Mouse (Mus musculus) embryo, embryonic 11.5 days (tissue): ENCODE measurements around the gene Efcc1.

Experiments used
- DNase-seq: peaks from one replicate; pipeline ENCODE4 v3.0.0-alpha.2; 2012; ENCODE audit warnings: low read depth, low spot score

Efcc1 gene

DNA sequence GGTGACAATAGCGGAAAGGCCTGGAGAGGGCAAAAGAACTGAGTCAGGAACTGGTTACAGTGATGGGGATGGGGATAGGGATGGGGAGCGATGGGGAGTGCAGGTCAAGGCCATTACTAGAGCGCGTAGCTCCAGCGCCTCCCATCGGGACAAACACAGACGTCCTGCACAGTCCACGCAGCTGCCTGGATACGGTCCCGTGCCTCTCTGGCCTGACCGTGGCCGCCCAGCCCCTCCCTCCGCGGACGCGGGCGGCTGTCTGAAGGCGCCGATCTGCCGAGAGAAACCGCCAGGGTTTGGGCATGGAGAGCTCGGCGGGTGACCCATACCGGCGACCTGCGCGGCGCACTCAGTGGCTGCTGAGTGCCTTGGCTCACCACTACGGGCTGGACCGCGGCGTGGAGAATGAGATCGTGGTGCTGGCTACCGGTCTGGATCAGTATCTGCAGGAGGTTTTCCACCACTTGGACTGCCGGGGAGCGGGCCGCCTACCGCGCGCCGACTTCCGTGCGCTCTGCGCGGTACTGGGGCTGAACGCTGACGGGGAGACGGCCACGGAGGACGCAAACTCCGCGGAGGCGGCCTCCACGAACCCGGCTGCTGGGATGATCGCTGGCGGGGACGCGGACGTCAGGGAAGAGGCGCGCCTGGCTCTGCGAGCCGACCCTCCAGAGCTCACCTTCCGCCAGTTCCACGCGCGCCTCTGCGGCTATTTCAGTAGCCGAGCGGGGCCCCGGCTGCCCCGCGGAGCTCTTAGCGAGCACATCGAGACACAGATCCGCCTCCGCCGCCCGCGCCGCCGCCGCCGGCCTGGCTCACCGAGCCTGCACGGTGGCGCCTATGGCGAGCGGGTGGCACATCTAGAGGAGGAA, at the start of gene Efcc1:
Efcc1 (plus strand) TSS at position 279 of the 872 bp plus-strand sequence.
- DNase-seq: no peak

DNA sequence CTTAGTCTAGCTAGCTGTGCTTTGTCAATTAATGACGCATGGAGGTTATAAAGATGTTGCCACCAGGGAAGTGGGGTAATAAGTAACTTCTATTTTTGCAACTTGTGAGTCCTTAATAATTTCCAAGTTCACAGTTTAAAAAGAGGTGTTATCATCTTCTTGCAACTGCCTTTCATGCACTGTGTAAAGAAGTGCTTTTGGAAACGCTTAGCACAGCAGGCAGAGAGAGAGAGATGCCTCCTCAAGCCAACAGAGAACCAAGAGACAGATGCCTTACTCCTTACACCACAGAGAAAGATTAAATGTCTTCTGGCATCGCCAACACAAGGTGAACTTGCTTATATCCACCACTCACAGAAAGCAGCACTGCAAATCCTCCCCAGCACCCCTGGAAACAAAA, 34.7 kb upstream of the Efcc1 start:
- no peak for DNase-seq

DNA sequence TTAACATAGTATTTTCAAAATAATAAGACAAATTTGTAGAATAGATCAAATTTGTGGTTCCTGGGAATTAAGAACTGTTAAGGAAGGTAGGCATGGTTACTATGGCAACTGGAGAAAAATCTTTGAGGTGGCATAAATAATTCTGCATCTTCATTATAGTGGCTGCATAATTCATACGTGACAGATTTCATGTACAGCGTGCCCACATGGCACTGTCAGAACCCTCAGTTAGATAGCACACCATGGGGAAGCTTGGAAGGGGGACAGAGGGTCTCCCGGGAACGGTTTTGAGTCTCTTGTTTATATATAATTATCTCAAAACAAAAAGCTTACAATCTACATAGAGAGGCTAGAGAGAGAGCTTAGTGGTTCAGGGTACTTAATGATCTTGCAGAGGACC, 34.1 kb upstream of the Efcc1 start:
- DNase-seq: no peak

GRCm38 (mm10) chr6:87706246-87706645, 24.4 kb upstream of the Efcc1 start:
- peak; percentile 11 for DNase-seq

- DNase-seq: no peak
Observed at GRCm38 (mm10) chr6:87712311-87712710, 18.4 kb upstream of the Efcc1 start.

DNA sequence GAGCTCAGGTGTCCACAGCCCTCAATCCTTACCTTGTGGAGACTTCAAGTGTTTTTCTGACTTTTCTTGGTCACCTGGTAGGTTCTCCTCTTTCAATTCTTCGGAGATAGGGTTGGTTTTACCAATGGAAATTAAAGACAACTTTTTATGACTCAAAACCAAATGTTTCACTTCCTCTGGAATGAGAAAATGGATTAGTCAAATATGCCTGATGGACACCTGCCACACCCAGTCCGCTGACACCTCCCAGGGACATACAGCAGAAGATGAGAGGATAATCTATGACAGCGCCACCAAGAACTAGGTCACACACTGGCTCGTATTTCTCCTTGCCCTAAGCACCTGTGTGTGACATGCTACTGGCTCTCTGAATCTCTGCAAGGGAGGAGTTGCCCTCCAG, 16.6 kb upstream of the Efcc1 start:
- no peak for DNase-seq

DNA sequence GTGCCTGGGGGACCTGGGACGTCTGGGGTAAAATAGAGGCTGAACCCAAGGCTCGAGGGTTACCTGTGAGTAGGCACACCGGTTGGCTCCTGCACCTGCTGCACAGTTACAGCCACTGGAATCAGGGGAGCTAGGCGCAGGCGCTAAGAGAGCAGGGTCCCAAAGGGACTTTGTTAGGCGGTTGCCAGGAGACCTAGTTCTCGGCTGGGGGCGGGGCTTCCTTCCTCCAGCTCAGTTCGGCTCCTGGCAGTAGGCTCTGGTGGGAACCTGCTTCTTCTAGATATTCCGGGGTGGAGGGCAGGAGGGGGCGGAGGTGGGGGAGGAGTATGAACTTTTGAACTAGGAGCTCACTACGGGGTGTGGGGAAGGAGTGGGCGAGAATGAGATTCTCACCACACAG, 8.0 kb upstream of the Efcc1 start:
- no peak for DNase-seq

DNA sequence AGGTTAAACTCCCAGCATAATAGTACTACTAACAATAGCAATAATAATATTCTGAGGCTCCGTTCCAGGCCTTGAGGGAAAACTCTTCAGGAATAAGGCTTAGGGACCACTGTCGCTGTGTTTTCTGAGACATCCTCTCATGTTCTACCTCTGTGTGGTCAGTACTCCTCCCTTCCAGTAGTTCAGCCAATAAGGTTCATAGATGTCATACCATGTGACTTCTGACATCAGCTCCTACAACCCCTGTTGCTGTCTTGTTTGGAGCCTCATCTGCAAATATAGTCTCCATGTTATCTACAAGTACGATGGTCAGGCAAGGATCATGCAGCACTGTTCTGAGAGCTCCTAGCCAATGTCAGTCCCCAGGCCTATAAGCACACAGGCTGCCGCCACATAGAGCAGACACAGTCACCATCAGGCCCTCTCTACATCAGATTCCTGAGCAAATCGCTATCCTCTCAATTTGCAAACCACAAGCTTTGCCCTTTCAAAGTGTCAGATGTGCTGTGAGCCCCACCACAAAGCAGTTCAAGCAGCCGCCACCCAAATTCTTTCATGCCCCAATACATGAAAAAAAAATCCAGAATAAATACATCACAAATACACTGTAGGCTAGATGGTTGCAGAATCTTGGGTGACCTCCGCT, 5.3 kb upstream of the Efcc1 start:
- DNase-seq: no peak

DNA sequence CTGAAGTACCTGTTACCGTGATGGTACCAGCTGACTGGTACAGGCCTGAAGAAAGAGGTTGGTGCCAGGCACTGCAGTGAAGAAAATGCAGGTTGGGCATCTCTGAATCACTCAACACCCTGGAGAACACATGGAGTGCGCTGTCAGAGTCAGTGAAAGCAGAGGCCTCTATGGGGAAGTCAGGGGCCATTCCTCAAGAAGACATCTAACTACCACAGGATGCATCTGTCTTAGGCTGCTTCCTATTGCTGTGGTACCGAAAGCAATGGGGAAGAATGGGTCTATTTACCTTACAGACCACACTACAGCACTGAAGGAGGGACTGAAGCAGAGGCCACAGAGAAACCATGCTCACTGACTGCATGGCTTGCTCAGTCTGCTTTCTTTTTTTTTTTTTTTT, 2.6 kb upstream of the Efcc1 start:
- DNase-seq: no peak

DNA sequence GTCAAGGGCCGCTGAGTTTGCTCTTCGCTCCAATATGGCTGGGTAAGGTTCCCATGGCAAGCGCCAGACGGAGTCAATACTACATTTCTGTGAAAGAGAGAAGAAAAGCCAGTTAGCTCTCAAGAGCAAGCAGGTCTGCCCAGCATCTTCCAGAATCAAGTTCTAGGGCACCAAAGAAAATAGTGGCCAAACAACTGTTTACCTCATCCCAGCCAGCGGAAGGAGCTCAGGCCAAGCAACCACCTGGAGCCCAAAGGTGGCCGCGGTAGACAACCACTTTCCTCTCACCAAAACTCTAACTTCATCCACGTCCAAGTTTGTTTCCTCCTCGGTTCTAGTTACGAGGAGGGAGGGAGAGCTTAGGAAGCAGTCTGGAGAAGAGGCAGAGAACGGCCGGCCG, 528 bp upstream of the Efcc1 start:
- DNase-seq: no peak

DNA sequence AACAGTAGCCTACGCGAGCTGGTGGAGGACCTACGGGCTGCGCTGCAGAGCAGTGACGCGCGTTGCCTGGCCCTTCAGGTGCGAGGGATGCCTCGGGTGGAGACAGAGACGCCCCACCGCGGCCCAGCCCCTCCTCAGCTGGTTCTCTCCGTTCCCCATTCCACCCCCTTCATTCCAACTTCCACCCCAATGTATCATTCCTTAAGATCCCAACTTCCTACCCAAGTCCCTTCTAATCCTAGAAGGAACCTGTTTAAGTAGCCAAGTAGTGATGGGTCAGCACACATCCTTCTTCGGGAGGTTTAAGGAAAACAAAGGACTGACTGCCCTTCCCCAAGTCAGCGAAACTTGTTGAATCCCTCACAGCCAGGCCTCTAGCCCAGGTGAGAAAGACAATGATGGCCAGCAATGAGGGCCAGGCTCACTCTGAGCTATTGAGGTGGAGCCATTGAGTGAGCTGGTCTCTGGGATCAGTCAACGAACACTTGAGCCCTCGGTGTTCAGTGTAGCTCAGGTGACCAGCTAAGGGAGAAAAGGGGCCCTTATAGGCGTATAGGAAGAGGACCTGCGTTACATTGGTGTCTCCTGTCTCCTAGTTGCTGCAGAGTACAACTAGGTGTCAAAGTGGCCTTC, 910 bp downstream of the Efcc1 start:
- DNase-seq: no peak

DNA sequence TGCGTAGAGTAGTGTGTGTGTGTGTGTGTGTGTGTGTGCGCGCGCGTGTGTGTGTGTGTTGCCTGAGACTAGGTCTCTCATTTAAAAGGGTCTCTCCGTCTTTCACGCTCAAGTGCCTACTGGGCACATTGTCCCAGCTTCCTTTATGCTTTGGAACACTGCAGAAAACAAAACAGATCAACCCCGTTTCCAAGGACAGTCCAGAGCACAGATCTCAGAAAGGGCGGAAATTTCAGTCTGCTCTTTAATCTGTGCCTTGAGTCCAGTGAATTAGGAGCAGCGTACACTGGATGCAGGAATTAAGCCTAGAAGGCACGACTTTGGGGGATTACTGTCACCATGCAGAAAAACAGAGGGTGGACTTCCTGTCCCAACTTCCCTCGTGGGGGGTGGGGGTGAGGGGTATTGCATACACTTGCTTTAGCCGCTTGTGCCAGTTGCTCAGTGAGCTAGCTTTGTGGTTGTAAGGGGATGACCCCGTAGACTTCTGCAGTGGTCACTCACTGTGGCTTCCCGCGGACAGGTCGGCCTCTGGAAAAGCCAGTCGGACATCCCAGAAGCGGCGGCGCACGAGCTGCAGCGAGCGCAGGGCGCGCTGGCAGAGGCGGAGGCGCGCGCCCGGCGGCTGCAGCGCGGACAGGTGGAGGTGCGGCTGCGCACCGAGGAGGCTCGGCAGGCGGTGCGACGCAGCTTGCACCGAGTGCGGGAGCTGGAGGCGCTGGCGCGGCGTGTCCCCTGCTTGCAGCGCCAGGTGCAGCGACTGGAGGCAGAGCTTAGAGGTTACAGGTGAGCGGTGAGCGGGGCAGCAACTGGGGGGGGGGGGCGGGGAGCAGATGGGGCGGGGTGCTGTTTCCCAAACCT, 1.7 kb downstream of the Efcc1 start:
- no peak for DNase-seq

DNA sequence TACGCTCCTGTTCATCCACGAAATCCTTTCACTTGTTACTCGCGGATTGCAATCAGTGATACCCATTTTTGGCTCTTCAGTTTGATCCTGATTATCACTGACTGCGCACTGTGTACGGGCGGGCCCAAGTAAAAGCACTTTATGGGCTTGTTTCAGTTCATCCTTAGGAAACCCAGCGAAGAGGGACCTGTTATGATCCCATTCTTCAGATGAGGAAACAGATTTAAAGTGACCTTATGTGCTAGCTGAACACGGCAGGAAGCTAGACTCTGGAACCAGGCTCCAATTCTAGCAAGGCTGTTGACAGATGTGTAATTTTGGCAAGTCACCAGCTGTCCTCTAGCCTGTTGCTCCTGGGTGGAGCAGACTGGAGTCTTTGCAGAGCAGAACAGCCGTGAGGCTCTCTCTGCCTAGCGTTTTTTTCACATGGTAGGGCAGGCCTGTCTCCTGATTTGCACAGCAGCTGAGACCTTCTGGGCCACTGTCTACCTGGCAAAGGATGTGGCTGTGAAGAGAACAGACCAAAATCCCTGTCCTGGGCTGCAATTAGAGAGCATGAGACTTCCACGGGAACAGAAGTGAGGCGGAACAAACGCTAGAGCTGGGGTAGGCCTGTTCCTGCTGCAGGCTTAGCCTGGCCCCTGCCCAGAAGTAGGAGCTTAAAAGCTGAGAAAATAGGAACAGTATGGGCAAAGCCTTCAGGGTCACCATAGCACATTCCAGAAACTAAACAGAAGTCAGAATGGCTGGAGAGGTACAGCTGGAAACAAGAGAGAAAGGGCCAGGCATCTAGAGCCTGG, 2.7 kb downstream of the Efcc1 start:
- DNase-seq: no peak

DNA sequence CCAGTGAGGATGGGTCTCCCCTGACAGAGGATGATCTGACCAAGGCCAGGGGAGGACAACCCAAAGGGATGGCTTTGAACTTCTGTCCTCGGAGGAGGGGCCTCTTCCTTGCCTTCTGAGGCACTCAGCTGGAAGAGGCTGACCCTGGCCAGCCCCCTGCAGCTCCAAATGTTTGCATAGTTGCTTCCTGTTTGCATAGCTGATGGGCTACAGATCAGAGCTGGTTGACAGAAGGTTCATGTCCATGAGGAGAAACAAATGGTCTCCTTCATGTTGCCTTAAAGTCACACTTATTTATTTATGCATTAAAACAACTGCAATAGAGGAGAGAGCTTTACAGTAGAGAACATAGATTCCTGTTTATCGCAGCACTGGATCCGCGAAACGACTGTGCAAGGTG, 3.5 kb downstream of the Efcc1 start:
- DNase-seq: no peak

GRCm38 (mm10) chr6:87736923-87737322, 6.3 kb downstream of the Efcc1 start:
- DNase-seq: no peak

DNA sequence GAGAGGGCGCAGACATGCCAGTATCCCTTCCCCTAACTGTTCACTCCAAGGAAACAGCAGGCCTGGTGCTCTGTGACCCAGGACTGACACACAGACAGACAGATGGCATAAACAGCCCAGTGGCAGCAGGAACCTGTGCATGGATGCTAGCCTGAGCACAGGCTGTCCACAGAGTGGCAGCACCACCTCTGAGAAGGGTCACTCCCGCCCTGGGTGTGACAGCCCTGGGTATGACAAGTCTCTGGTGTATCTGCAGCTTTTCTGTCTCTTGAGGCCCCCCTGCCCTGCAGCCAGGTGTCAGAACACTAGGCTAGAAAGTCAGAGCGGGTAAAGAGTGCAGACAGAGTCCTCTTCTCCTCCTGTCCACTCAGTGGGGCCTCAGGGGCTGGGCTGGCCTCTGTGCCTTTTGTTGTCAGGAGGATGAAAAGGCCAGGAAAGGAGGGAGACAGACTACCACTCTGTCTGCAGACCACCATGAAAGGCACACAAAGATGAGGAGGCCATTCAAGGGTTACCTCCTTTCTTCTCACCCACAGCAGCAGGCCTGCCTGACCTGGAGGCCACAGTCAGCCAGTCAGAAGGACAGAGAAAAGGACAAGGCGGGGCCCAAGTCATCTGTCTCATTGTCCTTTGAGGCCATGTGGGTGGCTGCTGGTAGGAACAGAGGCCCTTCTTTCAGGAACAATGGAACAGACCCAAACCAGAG, 7.4 kb downstream of the Efcc1 start:
- no peak for DNase-seq

DNA sequence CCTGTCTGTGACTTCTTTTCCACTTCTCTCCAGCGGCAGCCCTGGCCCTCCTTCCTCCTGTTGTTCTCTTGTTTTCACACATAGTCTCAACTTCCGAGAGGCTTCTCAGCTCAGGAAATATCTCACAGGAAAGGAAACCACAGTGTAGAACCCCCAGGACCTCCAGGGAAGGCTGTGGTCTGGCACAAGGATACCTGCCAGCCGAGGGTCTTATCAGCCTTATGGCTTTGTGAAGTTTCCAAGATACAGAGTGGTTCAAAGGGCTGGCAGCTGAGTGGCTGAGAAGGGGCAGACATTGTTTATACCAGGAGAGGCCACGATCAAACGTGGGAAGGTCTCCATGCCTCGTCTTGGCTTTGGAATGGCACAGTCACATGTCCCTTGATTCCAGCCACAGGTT, 9.2 kb downstream of the Efcc1 start:
- no peak for DNase-seq

DNA sequence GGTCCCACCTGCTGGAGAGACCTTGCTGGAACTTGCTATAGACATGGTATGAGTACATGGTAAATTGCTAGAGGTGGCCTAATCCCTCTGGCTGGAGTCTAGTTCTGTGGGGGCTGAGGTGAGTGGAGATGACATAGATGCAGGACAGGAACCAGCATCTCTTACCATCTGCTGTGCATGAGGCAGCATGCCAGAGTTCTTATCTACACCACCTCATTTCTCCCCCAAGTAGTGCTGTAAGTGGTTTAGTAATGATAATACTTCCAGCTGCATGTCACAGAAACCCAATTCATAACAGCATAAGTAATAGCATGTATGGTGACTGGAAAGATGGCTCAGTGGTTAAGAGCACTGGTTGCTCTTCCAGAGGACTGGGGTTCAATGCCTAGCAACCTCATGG, 9.8 kb downstream of the Efcc1 start:
- no peak for DNase-seq

DNA sequence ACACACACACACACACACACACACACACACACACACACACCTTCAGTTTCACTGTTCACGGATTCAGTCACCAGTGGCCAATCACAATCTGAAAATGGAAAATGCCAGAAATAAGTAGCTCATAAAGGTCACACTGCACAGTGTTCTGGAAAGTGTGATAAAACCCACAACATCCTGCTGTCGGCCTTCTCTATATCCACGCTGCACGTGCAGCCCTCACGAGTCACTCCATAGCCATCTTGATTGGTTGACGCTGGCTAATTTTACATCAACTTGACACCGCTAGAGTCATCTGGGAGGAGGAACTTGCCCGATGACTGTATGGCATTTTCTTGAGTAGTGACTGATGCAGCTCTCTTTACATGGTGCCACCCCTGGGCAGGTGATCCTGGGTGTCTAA, 11.3 kb downstream of the Efcc1 start:
- no peak for DNase-seq

DNA sequence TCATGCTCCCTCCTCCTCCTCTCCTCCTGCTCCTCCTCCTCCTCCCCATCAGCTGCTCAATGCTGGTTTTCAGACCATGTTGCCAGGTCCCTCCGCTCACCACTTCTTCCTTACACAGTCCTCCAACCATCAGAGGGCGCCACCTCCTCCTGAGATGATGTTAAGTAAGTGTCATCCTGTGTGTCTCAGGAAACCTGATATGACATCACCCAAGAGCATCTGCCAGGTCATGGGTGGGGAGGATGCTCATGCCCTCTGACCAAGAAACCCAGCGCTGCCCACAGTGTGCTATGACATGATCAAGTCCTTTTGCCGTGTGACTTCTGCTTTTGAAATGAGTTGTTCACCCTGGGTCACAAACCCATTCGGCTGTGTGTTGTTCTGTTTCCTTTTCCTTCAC, 12.1 kb downstream of the Efcc1 start:
- no peak for DNase-seq
